Mouse (Mus musculus) forelimb bud, embryonic 11.5 days (tissue): ENCODE data around the gene Lrmda.

Experiments used
- DNase-seq: peaks from one replicate; pipeline ENCODE4 v3.0.0-alpha.2; 2012; ENCODE audit warnings: low read depth, low spot score

The Lrmda gene

DNA sequence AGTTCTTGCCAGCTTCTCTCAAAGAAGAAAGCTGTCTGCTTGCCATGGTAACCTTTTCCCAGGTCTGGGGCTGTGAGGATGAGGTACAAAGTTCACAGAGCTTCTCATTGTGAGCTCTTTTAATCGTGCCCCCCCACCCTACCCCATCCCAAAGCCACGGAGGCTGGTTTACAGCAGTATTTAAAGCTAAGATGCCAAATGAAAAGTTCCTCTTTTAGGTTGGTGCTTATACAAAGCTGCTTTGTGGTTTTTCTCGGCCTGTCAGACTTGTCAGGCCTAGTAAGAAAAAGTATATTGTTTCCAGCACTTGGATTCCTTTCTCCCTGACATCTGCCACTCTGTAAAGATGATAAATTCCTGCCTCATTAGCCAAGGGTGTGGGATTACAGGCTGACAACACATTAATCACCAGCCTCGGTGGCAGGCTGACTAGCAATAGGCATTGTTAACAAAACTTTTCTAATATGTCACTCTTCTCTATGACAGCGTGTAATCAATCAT lies 629.9 kb downstream of the Lrmda start:
- DNase-seq = peak; percentile 71

DNA sequence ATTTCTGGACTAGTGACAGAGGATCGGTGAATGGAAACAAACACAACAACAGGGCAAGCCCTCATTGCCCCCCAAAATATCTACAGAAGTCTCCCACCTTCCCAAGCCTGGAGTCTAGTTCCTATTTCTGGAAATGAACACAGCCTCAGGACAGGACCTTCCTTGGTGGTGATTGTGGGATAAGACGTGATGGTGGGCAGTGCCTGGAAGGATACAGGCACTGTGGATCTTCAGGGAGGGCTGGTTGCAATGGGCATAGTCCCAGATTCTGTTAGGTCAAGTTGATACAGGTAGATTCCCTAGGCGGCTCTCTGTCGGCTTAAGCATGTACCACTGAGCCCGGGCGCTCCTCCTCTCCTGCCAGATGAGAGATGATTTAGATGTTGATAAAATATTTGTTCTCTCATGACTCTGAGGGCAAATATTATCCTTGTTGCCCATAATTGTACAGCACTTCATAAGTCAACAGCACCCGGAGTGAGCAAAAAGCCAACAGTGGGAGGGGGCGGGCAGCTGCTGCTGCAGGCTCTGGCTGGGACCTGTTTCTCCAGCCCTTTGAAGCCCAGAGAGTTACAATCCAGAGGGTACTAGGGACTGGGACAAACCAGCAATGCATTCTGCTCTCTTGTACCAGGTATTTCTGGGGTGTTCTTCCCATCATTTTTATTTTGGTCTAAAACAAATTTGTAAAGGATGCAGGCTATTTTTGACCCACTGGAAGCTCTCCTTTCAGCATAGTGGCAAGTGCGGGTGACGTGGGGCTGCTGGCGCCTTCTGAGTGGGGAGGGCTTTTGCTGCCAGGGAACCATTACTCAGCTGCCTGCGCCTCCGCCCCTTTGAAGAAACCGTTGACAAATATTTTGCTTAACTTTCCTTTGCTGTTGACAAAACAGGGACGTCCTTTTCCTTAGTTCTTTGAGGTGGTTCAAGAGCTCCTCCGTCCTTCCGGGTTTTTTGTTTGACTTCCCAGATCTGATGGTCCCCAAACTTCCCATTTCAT lies 630.8 kb downstream of the Lrmda start:
- DNase-seq = no peak

DNA sequence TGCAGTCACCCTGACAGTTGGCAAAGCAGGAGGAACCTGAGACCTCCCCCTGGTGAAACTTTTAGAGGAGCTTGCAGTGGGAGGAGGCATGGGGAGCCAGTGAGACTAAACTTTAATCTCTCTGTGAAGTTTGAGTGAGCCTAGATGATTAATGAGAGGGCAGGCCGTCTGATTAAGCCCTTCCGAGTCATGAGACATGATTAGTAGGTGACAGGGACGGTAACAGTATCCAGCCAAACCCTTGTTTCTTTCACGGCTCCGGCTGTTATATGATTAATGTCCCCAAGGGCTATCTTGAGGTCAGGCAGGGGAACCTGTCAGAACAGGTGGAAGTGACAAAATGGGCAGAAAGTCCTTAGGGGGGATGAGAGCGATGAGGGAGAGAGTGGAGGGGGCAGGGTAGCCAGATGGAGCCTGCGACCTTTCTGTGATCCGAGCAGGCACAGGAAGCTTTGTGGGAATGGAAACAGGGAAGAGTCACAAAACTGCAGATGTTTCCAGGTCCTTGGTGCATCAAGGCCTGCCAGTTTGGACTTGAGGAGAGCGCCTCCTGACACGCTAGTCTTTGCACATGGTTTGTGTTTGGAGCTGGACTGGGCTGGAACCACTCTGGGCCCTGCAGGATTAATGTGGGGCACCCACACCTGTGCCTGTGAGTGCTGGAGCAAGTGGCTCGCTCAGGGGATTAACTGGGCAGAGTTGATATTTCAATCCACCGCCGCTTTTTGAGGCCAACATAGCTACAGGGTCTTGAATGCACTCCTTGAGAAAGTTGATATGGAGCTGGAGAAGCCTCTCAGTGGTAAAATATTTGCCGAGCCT lies 631.8 kb downstream of the Lrmda start:
- no peak for DNase-seq

DNA sequence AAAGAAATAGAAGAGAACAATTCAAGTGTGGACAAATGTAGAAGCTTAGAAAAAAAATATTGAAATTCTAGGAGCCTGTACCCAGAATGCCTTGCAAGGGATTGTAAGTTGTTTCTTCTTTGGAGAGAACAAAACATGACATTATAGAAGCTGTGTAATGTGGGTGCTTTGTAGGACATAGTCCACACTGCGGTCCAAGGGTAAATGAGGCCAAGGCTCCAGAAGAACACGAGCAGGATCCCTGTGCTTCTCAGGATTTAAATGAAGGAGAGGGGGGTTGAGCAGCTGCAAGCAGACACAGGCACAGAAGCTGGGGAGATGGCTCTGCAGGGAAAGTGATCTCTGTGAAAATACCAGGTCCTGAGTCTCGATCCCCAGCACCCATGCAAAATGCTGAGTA lies 643.0 kb downstream of the Lrmda start:
- no peak for DNase-seq

DNA sequence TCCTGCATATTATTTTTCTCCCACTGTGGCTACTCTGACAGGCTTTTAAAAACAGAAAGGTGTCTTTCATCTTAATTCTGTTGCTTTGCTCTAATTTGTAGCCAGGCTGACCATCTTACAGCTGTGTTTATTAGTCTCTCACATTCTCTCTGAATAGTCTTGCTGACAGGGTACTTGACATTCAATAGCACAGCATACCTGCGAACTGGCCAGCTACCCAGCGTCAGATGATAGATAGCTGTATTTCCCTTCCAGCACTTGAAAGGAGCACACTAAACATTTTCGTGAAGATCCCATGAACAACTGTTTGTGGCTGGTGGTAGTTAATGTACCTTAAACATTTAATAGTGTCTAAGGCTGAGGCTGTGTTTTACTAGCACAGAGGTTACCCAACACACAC lies 646.9 kb downstream of the Lrmda start:
- no peak for DNase-seq

DNA sequence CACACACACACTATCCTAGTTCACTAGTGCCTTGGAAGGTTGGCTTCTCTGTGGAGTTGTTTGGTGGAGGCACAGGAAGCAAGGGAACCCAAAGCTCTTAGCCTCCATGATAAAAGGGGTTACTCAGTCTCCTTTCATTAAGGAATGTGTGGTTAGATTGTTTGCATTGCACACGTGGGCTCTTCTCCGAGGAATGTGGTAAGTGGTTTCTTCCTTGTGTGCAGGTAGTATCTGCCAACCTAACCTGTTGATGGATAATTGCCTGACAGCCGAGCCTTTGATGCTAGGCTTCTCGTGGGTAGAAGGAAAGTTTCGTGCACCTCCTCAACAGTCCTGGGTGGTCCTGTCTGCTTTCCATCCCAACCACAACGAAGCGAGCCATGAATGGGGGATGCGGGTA lies 648.8 kb downstream of the Lrmda start:
- peak; percentile 23 for DNase-seq

DNA sequence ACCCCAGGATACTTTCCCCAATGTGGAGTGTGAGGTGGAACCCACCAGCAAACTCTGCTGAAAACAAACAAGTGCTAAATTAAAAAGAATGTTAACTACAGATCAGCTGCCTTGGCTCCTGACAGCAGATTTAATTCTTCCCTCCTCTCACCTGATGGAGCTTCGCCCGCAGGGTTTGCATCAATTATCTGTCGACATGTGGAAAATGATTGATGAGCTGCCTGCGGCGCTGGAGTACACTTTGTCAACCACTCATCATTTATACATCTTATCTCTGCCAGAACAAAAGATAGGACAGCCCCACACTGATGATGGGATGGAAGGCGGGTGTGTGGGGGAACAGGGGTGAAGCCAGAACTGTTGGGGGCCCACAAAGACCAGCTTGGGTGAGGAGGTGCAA lies 649.2 kb downstream of the Lrmda start:
- peak; percentile 36 for DNase-seq

DNA sequence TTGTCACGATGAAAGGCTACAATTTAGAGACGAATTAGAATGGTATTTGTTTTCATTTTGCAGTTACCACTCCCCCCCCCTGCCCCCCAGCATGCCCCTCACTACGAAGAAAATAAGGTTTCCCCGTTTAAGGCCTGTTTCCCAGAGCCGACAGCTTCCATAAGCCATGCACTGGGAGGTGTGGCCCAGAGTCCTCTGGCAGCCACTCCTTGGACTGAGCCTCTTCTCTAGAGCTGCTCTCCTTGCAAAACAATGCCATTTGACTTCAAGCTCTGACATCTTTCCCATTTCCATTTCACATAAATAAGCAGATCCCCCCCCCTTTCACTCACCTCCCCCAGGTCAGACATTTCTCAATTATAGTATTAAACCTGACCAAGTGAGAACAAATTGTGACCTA lies 654.1 kb downstream of the Lrmda start:
- DNase-seq = no peak

DNA sequence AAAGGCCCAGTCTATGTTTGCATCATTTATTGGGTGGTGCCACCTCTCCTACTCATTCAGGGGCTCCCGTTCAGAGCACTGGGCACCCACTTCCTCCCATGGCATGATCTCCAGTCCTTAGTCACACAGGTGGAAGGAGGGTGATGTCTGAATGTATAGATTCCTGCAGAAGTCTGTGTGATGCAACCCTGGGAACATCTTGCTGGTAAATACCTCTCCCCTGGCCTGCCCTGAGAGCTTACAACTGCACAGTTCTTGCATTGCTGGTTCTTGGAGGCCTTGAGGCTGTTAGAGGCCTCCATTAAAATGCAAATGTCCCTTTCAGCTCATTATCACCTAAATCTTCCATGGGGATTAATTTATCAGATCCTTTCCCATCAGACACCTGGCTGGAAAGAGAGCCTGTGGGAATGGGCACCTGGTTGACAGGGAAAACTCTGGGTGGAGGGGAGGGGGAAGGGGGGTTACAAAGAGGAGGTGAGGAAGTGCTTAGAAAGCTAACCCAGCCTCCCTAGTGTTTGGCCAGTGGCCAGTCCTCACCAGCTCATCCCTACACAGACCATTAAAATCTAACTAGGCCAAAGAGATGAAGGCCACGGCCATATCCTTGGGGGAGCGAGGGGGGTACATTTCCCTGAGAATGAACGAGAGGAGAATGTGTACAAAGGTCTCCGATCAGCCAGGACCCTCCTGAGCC lies 659.6 kb downstream of the Lrmda start:
- DNase-seq = no peak

DNA sequence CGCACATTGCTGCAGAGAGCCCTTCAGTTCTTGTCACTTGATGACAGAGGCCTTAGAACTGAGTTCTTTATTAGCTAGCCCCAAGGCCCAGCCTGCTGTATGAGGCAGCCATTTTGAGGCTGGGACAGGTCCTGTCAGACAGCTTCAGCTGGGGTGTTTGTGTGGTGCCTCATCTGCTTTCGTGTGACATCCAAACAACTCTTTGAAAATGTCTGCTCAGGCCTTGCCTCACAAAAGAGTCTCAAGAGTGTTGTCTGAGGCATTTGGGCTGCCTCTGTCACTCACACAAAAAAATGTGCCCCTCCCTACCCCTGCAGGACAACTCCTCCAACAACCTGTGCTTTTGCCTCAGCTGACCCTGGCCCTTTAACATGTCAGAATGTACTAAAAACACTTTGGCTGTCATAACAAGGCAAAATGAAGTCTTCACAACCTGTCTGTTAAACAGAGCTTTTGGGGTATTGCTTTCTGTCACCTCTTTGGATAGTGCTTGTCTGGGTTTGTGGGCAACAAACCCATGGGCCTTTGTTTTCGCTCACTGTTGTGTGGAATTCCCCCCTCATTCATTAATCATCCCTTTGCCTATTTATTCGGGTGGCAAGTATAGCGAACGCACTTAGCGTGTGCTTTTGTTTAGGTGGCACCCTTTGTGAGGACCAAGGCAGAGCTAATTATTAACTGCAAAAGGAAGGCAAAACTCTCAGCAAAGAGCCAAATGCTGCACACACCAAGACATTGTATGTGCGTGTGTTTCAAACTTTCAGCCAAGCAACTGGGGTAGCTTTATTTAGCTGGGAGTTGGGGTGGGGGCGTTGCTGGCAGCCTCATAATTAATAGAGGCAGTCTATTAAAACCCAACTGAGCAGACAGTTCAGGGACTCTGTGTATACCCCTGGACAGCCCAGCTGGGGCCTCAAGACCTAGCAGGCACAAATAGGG lies 660.5 kb downstream of the Lrmda start:
- DNase-seq = no peak

DNA sequence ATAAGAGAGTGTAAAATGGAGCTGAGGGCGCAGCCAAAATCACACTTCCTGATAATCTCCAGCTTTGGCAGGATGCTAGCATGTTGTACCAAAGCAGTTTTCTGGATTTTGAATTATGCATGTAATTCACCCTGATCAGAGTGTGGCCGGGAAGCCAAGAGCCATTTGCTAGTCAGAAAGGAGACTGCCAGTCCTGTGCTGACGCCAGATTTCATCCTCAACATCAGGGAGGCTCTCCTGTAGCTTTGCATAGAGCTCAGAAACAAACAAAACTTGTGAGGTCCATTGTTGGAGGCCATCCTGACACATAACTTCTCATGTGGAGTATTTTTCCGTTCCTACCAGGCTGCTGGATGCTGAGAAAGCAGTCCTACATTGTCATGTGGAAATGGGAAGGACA lies 667.4 kb downstream of the Lrmda start:
- DNase-seq = no peak

DNA sequence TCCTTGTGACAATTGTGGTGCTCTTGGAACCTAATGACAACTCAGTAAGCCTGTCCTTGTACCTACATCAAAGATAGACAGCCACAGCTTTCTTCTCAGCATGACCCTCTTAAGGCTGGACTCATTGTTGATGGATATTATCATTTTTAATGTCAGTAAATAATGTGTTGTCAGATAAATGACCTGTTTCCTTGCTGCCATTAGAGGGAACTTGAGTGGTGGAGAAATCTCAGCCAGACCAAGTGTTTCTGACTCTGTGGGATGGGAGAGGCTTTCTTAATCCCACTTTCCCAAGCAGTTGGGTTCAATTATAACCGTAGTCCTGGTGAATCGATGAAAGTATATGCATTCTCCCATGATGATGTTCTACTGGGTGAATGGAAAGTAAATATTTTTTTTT lies 668.9 kb downstream of the Lrmda start:
- no peak for DNase-seq

DNA sequence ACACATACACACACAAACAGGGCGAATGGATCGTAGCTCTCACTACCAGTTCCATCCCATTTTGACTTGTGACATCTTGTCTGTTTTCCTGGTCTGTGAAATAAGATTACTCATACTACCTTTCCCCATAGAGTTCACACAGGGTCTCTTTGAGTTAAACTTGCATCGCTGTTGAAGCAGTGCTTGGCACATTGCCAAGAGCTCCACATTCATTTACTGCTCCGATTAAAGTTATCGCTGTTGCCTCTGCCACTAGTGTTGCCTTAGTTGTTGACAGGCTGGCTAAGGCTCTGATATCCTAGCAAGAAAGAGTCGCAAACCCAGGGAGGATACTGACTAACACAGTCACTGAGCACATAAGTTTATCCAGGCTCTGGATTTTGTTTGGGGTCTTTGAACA lies 675.9 kb downstream of the Lrmda start:
- peak; percentile 86 for DNase-seq

DNA sequence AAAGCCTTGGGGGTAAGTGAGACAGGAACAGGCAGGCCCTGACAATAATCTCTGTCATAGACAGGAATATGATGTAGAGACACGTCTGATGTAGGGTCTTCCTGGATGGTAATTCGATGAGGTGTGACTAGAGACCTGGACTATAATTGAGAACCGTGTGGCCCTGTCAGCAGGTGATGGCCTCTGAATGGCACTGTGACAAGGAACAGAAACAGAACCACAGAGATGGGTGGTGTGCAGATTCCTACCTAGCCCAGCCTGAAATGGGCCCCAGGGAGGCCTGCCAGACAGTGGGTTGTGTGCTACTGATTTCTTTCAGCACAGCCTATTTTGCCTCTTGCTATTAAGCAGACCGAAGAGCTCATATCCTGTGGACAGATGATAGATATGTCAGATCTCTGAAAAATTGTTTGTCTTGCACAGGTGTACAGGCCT lies 676.4 kb downstream of the Lrmda start:
- peak; percentile 41 for DNase-seq

DNA sequence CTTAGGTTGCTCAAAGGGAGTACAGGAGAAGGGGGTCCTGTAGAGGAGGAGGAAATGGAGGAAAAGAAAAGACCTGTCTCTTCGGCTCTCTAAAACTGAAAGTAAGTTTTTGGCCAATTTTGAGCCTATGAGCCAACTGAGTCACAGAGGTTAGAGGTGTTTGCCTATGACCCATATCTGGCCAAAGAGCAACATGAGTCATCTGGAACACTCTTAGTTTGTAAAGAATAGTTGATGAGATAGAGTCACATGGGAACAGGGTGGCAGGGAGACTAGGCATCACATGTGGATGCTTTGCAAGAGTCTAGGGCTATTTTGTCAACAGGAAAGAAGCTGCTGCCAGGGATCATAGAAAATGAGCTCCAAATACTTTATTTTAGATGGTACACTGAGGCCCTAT lies 680.7 kb downstream of the Lrmda start:
- no peak for DNase-seq

DNA sequence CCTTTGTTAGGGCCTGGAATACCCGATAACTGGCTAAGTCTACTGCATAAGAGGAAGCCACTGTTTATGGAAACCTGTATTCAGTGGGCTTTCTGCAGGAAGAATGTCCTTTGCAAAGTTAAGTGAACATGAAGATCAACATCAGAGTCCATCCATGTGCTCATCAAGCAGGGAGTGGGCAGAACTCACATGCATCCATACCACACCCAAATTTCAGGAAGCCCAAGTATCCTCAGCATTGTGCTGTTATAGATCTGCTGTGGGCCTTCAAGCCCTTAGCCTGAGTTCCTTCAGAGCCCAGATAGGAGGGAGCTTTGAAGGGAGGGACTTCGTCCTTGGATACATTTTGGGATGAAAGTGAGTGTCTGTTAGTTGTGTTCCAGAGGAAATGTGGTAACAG lies 681.2 kb downstream of the Lrmda start:
- DNase-seq = no peak

DNA sequence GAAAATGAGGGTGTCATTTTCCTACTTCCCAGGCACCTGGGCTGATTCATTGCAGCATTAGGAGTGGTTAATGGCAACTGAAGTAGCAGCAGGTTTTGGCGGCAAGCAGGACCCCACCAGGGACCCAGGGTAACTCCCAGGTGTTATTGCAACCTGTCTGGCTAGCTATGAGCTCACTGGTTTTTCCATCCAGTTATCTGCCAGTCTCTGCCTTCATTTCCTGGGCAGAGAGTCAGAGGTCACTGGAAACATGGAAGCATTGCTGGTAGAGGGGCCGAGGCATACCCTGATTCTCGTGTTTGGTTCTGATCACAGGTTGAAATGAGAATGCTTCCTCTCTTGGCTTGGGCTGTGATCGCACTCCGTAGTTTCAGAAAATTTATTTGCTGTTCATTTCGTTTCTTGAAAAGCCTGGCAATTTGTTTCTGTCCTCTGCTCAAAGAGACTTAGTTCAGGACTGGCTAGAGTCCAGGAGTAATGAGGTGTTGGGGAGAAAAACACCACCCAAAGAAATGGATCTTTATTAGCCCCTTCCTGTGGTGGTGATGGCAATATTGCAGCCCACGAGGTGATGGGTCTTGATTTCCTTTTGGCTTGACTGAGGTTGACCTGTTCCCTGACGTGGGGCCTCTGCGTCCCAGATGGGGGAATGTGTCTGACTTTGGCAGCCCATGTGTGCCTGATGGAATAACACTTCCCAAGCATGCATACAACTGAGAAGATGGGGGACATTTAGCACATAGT lies 688.6 kb downstream of the Lrmda start:
- peak; percentile 83 for DNase-seq

DNA sequence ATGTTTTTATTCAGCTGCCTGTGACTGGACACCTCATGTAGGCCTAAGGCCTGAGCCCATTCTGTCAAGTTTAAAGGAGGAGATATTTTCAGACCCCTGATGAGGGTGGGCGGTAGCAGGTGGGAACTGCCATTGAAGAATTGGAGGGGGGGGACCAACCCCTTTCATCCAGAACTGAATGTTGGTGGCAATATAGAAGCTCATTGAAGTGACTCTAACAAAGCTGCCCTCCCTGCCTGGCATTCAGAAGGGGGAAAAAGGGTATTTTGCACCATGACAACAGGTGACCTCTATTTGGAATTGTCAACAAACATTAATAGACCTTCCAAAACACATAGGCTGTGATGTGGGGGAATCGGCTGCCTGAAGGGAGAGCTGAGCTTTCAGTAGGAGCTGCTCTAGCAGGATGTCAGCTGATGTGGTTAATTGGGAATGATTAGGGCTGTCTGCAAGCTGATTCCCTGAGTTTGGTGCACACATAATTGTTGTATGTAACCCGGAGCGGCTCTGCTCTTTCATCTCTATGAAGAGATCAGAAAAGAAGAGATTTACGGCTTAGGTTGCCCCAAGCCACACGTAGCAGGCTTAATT lies 690.7 kb downstream of the Lrmda start:
- DNase-seq = peak; percentile 57

DNA sequence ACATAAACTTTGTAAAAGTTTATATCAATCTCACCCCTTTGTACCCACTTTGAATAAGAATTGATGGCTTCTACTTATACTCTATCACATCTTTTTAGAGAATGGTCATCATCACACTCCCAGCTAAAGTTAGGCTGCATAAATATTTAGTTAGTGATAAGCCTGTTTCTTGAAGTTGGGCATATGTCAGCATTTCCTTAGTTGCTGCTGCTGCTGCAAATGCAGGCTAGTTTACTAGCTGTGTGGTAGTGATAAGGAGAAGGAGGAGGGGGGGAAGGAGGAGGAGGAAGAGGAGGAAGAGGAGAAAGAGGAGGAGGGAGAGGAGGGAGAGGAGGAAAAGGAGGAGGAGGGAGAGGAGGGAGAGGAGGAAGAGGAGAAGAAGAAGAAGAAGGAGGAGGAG lies 692.9 kb downstream of the Lrmda start:
- no peak for DNase-seq
